Mouse (Mus musculus): ENCODE results near the gene Hsd17b12.

DNA sequence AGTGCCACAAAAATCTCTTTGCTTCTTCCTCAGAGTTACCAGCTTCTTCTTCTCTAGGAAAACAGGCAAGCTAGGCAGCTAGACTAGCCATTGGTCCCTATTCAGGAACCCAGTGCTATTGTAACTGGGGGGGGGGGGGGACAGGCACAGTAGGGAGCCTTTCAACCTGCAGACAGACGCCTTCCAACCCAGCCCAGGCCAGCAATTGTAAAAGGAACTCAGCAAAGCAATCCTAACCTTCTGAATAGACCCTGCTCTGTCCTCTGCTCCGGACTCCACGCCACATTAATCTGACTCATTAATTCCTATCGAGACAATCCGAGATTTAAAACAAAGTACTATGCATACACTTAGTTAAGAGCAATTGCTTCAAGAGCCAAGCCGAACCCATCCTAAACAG is 26.4 kb upstream of the Hsd17b12 start:
- TF ChIP-seq CTCF (IDR thresholded peaks at IDR 0.05; ENCODE audit: insufficient read depth, low read length) = no peak
- no peak for TF ChIP-seq POLR2A (IDR thresholded peaks at IDR 0.05; ENCODE audit: borderline replicate concordance, extremely low read depth, low read depth, low read length)
